Mouse (Mus musculus): Measurements from ENCODE around the gene Tspo2.

DNA sequence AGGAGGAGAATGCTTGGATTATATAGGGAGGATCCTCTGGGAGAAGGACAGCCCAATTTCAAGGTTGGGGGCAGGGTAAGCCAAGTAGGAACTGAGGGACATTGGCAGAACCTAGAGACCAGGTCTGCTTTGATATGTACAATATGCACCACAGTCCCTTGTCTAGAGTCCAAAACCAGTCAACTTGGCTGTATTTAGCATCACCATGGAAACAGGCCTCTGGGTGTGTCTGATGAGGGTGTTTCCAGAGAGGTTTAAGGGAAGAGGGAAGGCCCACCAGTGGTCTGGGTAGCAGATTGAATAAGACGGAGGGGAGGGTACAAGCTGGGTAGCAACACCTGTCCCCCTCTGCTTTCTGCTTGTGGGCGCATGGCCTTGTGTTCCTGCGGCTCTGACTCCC, 38.1 kb upstream of the Tspo2 start:
- TF ChIP-seq CTCF (IDR thresholded peaks at IDR 0.05; ENCODE audit: low read depth) (no peak), EP300 (IDR thresholded peaks at IDR 0.05; ENCODE audit: low read depth) (no peak)

Data from liver, embryonic 14.5 days (tissue).